Mouse (Mus musculus) heart, embryonic 13.5 days (tissue): ENCODE measurements at regions not wholly inside any gene's neighbourhood (a gene's known extent, or its start where the extent isn't known, plus 50 kb on each side); places are given as distances from the start of the nearest gene placed in this dataset.

Experiments used
- ATAC-seq: fragments of 200-750 bp; cut with Nextera tagmentation; 2 replicates; pipeline ENCODE4 v1.8.0; 2017; ENCODE audit warnings: moderate TSS enrichment; ENCODE audit not compliant: insufficient number of reproducible peaks, low FRiP score, low TSS enrichment; ENCODE audit errors: extremely low read depth
- H3K27ac ChIP-seq: fragments of 300-500 bp; sonication (generic); replicated peaks from 2 replicates; pipeline ENCODE4 v1.5.1; 2015; ENCODE audit warnings: moderate library complexity, mild to moderate bottlenecking, inconsistent platforms
- H3K27me3 ChIP-seq: fragments of 300-500 bp; sonication (generic); replicated peaks from 2 replicates; pipeline ENCODE4 v1.6.1; 2015; ENCODE audit warnings: mild to moderate bottlenecking, inconsistent platforms
- H3K36me3 ChIP-seq: fragments of 300-500 bp; sonication (generic); 2 replicates; pipeline ENCODE4 v1.6.1; 2015; ENCODE audit warnings: mild to moderate bottlenecking, inconsistent platforms
- H3K4me1 ChIP-seq: fragments of 300-500 bp; sonication (generic); 2 replicates; pipeline ENCODE4 v1.6.1; 2015; ENCODE audit warnings: inconsistent platforms
- H3K4me2 ChIP-seq: fragments of 300-500 bp; sonication (generic); 2 replicates; pipeline ENCODE4 v1.6.1; 2015; ENCODE audit warnings: inconsistent platforms, mild to moderate bottlenecking, moderate library complexity
- H3K4me3 ChIP-seq: fragments of 300-500 bp; sonication (generic); 2 replicates; pipeline ENCODE4 v1.5.1; 2015; ENCODE audit warnings: moderate library complexity, mild to moderate bottlenecking, inconsistent platforms
- H3K9ac ChIP-seq: fragments of 300-500 bp; sonication (generic); 2 replicates; pipeline ENCODE4 v1.6.1; 2015; ENCODE audit warnings: inconsistent platforms, mild to moderate bottlenecking, moderate library complexity
- H3K9me3 ChIP-seq: fragments of 300-500 bp; sonication (generic); 2 replicates; pipeline ENCODE4 v1.6.1; 2016; ENCODE audit warnings: inconsistent platforms
- WGBS: fragments of 180-500 bp; shearing (Covaris S2); methylation state at CpG from one replicate; pipeline ENCODE4 v1.1.7; 2015; ENCODE audit warnings: mixed read lengths; 5-methylcytosine and 5-hydroxymethylcytosine counted together

- WGBS = 54% methylated on average over 4 of the region's 4 CpGs
- Histone ChIP-seq H3K9me3 (no peaks in the 10 kb centered on the region), H3K4me2 (no peak overlapping the region), H3K9ac (no peak overlapping the region), H3K4me1 (no peaks in the 10 kb centered on the region), H3K36me3 (no peaks in the 10 kb centered on the region), H3K27me3 (no peaks in the 10 kb centered on the region), H3K27ac (no peak overlapping the region), H3K4me3 (no peak overlapping the region)
- ATAC-seq = no peak
Observed at GRCm38 (mm10) chr5:11983452-11983851, 65.6 kb downstream of the 4933402N22Rik start.

DNA sequence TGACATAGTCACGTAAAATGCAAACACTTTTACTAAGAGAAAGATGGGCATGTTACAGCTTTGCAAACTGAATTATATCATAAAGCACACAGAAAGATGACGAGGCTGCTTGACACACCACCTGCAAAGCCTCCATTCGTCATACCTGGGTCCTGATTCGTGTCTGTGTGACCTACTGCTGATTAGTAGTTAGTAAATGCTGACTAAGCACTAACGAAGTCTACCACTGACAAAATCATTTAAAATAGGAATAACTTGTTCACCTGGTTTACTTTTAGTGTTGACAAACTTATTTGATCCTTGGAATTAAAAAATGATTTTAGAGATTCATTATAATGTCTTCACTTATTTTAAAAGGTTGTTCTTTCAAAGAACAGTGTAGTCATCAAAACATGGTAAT, 71.3 kb downstream of the 4933402N22Rik start:
- H3K4me2 ChIP-seq = no peak overlapping the region
- H3K4me3 ChIP-seq = no peak overlapping the region
- no peak overlapping the region for H3K27ac ChIP-seq
- H3K4me1 ChIP-seq = no peaks in the 10 kb centered on the region
- H3K9ac ChIP-seq = no peak overlapping the region
- no peaks in the 10 kb centered on the region for H3K27me3 ChIP-seq
- H3K36me3 ChIP-seq = no peaks in the 10 kb centered on the region
- H3K9me3 ChIP-seq = 0 out of 2 replicates have a peak, but pooled peaks cover 2% of the 10 kb centered on the region
- WGBS = 72% methylated on average over 5 of the region's 5 CpGs
- no peak for ATAC-seq

DNA sequence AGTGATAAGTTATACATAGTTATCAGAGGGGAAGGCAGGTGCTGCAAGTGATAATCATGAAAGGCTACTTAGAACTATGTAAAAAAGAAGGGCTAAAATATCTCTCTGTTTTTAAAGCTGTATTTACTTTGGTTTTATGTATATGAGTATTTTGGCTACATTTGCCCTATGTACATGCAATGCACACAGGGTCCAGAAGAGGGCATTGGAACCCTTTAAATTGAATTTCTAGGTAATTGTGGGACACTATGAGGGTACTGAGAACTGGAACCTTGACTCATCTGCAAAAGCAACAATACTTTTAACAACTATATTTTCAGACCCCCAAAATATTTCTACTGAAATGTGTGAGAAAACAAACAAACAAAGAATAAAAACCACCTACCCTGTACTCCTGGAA, 82.9 kb downstream of the 4933402N22Rik start:
- H3K27me3 ChIP-seq = no peaks in the 10 kb centered on the region
- H3K4me3 ChIP-seq = no peak overlapping the region
- H3K9me3 ChIP-seq = no peaks in the 10 kb centered on the region
- H3K9ac ChIP-seq = no peak overlapping the region
- H3K4me1 ChIP-seq = no peaks in the 10 kb centered on the region
- no peak overlapping the region for H3K27ac ChIP-seq
- no peaks in the 10 kb centered on the region for H3K36me3 ChIP-seq
- no peak overlapping the region for H3K4me2 ChIP-seq
- ATAC-seq = no peak

DNA sequence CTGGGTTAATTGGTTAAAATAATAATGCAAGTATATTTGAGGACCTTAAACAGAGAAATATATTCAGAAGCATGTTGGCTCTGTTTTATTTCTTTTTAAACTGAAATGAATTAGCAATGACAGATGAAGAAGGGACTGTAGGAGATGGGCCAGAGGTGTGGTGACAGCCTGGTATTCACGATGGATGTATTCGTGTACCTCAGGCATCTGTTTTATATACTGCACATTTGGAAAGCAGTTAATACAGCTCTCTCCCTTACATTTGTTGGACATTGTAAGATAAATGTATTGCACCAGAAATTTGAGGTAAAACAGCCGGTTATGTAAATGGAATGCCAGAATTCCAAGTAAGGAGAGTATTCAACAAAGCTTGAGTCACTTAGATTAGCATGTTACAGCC, 88.6 kb downstream of the 4933402N22Rik start:
- no peaks in the 10 kb centered on the region for H3K27me3 ChIP-seq
- H3K36me3 ChIP-seq = no peaks in the 10 kb centered on the region
- no peak for ATAC-seq
- WGBS = 52% methylated on average over 3 of the region's 3 CpGs
- no peak overlapping the region for H3K9ac ChIP-seq
- no peaks in the 10 kb centered on the region for H3K9me3 ChIP-seq
- 0 out of 2 replicates have a peak, but pooled peaks cover 3% of the 10 kb centered on the region for H3K4me1 ChIP-seq
- no peak overlapping the region for H3K4me2 ChIP-seq
- H3K4me3 ChIP-seq = no peak overlapping the region
- H3K27ac ChIP-seq = no peak overlapping the region

DNA sequence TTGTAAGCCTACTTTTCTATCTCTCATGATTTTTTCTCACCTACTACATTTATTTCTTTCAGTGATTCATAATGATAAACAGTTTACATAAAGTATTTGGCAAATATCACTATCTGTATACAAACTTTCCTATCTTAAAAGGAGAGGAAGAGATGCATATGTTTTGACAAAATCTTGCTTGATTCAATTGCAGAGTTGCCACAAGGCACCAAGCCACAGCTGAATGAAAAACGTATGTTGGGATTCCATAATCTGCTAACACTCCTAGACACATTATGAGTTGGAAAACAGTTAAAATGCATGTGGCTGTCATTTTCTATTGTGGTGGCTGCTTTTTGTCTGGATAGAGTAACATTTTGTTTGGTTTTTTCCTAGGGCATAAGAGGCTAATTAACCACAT, 98.5 kb downstream of the 4933402N22Rik start:
- Histone ChIP-seq H3K27me3 (no peaks in the 10 kb centered on the region), H3K4me3 (no peak overlapping the region), H3K36me3 (no peaks in the 10 kb centered on the region), H3K9ac (no peak overlapping the region), H3K4me2 (no peak overlapping the region), H3K27ac (no peak overlapping the region), H3K4me1 (no peaks in the 10 kb centered on the region), H3K9me3 (no peaks in the 10 kb centered on the region)
- no peak for ATAC-seq
- 50% methylated on average over 1 of the region's 1 CpGs for WGBS

- Histone ChIP-seq H3K27ac (no peak overlapping the region), H3K4me1 (0 out of 2 replicates have a peak, but pooled peaks cover 3% of the 10 kb centered on the region), H3K9ac (no peak overlapping the region), H3K36me3 (no peaks in the 10 kb centered on the region), H3K27me3 (no peaks in the 10 kb centered on the region), H3K4me3 (no peak overlapping the region), H3K9me3 (no peaks in the 10 kb centered on the region), H3K4me2 (no peak overlapping the region)
- no peak for ATAC-seq
Observed at GRCm38 (mm10) chr5:12020489-12020888, 102.6 kb downstream of the 4933402N22Rik start.

DNA sequence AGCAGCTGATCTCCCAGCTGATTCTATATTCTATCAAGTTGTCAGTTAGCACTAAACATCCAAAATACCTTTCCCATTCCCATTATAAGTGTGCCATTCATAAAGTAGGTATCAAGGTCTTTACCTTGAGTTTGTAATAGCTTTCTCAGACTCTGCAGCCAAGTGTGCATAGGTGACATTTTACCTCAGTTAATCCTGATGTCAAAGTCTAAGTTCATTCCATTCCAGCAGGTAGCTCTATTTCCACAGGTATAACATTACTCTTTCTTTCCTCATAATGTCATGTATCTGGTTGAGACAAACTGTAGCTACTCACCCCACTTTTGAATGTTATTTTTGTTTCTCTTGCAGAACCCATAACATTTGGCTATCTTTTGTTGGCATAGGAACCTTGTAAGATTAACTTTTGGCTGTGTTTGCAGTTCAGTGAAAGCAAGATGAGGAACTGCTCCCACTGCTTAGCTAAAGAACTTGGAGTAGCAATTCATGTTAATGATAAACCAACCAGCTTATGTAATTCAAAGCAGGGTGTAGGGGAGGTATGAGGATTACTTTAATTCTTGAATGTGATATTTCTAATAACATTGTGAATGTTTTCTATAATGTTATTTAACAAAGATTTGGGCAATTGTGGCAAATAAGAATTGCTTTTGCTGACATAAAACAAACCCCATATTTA, 107.0 kb downstream of the 4933402N22Rik start:
- Histone ChIP-seq H3K4me1 (0 out of 2 replicates have a peak, but pooled peaks cover 3% of the 10 kb centered on the region), H3K4me3 (no peak overlapping the region), H3K9me3 (no peaks in the 10 kb centered on the region), H3K27me3 (no peaks in the 10 kb centered on the region), H3K9ac (no peak overlapping the region), H3K27ac (no peak overlapping the region), H3K36me3 (no peaks in the 10 kb centered on the region), H3K4me2 (no peak overlapping the region)
- ATAC-seq = no peak

DNA sequence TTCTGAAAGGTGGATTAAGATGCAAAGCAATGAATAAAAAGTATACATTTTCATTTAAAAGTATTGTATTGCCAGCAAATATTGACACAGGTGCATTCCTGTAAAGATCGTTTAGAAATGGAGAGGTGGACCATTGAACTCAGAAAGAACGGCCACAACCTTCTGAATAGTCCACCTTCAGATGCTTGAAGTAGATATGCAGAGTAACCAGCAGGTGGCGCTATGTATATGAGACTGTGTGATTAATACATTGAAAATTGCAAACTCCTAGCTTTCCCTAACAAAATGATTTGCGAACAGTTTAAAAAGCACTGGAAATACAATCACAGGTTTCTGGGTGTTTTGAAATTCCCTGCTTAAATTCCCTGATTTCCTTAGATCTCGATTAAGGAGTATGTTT, 112.2 kb downstream of the 4933402N22Rik start:
- WGBS = 15% methylated on average over 5 of the region's 5 CpGs
- Histone ChIP-seq H3K4me1 (no peaks in the 10 kb centered on the region), H3K9me3 (no peaks in the 10 kb centered on the region), H3K9ac (no peak overlapping the region), H3K27me3 (no peaks in the 10 kb centered on the region), H3K27ac (no peak overlapping the region), H3K36me3 (no peaks in the 10 kb centered on the region), H3K4me3 (no peak overlapping the region), H3K4me2 (no peak overlapping the region)
- ATAC-seq = no peak

DNA sequence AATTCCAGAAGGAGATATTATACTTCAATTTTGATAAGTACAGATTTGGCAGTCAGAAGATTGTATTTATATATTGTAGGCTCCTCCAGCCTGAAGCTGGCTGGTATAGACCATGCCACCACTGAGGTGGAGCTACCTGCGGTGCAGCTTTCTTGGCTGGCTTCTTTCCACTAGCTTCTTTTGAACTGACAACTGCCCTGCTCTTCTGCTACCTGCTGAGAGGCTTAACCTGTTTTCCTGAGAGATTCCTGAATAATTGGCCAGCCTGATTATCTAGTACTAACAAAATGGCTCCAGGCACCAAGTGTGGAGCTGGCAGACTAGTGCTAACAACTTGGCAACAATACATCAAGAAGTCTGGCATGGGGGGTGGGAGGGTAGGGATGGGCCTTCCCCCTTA, 132.0 kb downstream of the 4933402N22Rik start:
- Histone ChIP-seq H3K4me3 (no peak overlapping the region), H3K4me1 (no peaks in the 10 kb centered on the region), H3K9ac (no peak overlapping the region), H3K27ac (no peak overlapping the region), H3K9me3 (peaks cover 17% of the 10 kb centered on the region; the same call in 1 of the 2 replicates), H3K36me3 (no peaks in the 10 kb centered on the region), H3K27me3 (no peaks in the 10 kb centered on the region), H3K4me2 (no peak overlapping the region)
- ATAC-seq = no peak
- 87% methylated on average over 1 of the region's 1 CpGs for WGBS

DNA sequence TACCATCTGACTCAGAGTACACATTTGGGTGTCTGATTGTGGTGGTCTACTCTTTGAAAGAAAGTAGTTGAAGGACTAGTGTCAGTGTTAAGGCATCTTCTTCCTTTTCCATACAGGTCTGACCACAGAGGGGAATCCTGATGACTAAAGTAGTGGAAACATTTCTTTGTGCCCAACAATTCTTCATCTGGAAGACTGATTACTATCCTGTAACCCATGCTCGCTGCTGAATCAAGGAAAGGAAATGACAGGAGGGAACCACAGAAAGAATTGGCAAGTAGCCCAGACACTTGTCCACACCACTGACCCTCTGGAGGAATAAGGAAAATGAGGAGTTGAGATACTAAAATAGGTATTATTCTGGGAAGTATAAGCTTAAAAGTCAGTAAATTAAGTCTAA, 162.3 kb downstream of the 4933402N22Rik start:
- Histone ChIP-seq H3K4me1 (0 out of 2 replicates have a peak, but pooled peaks cover 4% of the 10 kb centered on the region), H3K9ac (no peak overlapping the region), H3K9me3 (no peaks in the 10 kb centered on the region), H3K4me2 (no peak overlapping the region), H3K27me3 (no peaks in the 10 kb centered on the region), H3K4me3 (no peak overlapping the region), H3K36me3 (no peaks in the 10 kb centered on the region), H3K27ac (no peak overlapping the region)
- ATAC-seq = no peak
- 13% methylated on average over 1 of the region's 1 CpGs for WGBS

DNA sequence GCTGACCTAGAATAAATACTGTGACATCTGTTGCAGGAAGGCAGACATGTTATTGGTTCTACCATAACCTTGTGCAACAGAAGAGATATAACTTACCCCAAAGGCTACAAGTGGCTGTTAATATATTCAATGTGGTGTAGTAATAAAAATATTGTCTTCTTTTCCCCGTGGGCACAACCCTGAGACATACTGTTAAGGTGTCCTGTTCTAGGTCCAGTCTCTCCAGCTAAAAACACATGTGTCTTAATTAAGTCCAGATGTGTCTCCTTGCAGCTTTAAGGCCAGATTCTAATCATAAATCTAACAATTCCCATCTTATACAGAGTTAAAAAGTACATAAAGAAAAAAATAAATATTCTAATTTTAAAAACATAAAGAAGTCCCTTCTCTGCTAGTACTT, 175.8 kb downstream of the 4933402N22Rik start:
- no peak overlapping the region for H3K4me3 ChIP-seq
- WGBS = 68% methylated on average over 1 of the region's 1 CpGs
- no peaks in the 10 kb centered on the region for H3K9me3 ChIP-seq
- H3K4me2 ChIP-seq = no peak overlapping the region
- no peak for ATAC-seq
- H3K36me3 ChIP-seq = no peaks in the 10 kb centered on the region
- H3K4me1 ChIP-seq = no peaks in the 10 kb centered on the region
- H3K27me3 ChIP-seq = no peaks in the 10 kb centered on the region
- no peak overlapping the region for H3K9ac ChIP-seq
- H3K27ac ChIP-seq = no peak overlapping the region

- Histone ChIP-seq H3K36me3 (no peaks in the 10 kb centered on the region), H3K4me2 (no peak overlapping the region), H3K9ac (no peak overlapping the region), H3K27ac (no peak overlapping the region), H3K9me3 (no peaks in the 10 kb centered on the region), H3K4me3 (no peak overlapping the region), H3K4me1 (no peaks in the 10 kb centered on the region), H3K27me3 (no peaks in the 10 kb centered on the region)
- WGBS = 57% methylated on average over 5 of the region's 5 CpGs
- no peak for ATAC-seq
Observed at GRCm38 (mm10) chr5:12116587-12117354, 198.9 kb downstream of the 4933402N22Rik start.
